Mouse (Mus musculus): Measurements from ENCODE around the gene Eif4b.

Eif4b gene

DNA sequence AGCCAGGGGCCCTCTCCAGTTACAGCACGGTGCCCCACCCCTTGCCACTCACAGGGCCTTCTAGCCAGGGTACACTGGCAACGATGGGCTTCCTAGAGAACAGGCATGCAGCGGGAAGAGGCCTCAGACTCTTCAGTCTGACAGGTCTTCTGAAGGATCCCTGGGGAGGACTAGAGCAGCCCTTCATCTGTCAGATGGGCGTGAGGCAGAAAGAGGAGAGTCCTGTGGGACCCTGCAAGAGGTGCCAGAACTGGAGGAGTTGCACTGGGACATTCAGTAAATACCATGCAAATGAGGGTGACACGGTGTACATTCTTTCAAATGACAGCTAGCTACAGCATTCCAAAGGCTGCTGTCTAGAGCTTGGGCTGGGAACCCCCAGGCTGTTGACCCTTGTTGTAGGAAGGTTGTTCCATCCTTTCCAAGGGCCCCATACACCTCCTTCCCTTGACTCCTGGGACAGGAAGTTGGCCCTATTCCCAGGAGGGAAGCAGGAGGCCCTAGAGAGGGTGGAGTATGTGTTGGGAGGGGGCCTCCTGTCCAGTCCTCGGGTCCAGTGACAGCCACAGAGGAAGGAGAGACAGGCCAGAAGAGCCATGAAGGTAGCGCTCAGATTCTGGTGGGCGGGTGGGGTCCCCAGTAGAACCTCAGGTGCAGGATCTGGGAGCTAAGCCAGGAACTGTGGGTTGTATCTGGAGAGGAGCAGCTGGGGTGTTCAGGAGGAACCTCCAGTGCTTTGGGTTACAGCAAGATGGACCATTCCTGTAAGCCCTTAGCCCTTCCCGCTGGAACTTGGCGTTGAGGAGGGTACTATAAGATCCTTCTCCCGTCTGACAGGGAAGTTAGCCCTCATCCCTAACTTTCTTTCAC, 28.3 kb downstream of the Eif4b start:
- DNase-seq (ENCODE audit: low read depth, low spot score) = no peak

DNA sequence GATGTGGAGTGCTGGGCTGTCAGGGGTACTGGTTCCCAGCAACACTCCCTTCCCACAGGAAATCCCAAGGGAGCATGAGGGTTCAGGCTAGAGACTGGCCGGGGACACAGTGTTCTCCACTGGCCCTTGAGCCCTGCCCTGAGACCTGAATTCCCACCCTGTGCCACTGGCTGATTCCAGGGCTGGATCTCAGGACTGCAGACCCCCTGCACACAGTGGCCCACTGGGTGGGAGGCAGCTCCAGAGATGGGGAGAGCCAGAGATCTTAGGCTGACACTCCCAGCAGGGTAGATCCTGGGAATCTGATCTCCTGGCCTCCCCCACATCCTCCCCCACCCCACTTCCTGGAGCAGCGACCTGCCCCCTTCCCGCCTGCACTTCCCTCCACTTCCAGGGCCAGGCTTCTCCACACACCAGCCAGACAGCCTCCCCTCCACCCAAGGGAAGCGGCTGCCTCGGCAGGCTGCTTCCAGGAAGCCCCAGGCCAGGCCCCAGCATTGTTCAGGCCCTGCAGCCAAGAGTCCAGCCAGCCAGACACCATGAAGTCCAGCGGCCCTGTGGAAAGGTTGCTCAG, 29.1 kb downstream of the Eif4b start:
- DNase-seq (ENCODE audit: low read depth, low spot score) = no peak

DNA sequence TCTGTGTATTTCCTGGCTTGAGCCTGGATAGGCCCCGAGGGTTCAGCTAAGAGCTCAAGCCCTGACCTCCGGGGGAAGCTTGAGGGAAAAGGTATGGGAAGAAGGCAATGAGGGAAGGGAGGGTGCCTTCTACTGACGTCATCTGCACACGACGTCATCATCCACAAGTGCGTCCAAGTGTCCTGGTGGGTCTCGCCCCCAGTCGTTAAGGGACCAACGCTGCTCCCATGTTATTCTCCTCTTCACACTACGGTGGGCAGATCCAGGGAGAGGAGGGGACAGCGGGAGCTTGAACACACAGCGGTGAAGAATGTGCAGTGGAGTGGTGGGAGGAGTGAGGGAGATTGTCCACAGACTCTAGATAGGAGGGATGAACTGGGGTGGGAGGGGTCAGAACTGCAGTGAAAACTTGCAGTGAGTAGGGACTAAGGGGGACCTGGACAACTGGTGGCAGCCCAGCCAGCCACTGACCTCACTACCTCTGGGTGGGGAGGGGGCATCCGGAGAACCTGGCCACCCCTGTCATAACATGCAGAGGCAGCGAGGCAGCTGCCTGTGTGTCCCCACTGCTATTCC, 29.9 kb downstream of the Eif4b start:
- no peak for DNase-seq (ENCODE audit: low read depth, low spot score)

DNA sequence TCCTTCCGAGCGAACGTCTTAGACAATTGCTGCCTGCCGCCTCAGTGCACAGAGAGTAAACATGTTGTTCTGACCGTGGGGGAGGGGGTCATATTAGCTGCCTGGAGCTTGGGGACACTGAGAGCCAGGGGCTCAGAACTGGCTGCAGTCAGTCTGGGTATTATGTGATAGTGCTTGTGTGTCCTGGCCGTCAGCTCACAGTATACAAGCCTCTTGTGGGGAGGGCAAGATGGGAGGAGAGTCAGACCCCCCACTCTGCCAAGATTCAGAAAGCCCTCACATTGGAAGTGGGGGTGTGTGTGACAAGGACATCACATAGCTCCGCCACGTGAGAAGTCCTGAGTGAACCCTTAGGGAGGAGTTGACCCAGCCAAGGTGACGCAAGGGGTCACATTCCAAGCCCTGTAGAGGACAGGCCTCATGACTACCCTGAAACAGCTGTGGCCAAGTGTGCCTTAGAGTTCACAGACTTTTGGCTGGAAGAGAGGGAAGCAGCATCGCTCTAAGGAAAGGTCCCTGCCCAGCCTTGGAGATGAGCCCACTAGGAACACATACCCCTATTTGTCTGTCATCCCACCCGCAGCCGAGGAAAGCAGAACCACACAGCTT, 30.5 kb downstream of the Eif4b start:
- DNase-seq (ENCODE audit: low read depth, low spot score) = peak; percentile 68

DNA sequence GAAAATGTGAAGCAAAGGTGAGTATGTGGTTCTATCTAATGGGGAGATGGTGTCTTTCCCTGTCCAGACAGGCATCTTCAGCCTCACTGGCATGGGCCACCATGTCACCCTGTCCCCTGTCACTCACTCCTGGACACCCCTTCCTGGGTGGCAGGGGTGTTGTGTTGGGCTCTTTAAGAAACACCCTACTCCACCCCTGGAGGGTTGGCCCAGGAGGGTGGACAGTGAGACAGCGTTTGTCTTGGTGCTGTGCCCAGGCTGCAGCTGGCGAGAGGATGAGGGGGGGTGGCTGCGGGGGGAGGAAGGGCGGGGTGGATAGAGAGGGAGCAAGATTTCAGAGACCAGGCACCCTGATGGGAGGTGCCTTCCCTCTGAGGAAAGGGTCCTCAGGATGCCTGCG, 31.8 kb downstream of the Eif4b start:
- no peak for DNase-seq (ENCODE audit: low read depth, low spot score)

DNA sequence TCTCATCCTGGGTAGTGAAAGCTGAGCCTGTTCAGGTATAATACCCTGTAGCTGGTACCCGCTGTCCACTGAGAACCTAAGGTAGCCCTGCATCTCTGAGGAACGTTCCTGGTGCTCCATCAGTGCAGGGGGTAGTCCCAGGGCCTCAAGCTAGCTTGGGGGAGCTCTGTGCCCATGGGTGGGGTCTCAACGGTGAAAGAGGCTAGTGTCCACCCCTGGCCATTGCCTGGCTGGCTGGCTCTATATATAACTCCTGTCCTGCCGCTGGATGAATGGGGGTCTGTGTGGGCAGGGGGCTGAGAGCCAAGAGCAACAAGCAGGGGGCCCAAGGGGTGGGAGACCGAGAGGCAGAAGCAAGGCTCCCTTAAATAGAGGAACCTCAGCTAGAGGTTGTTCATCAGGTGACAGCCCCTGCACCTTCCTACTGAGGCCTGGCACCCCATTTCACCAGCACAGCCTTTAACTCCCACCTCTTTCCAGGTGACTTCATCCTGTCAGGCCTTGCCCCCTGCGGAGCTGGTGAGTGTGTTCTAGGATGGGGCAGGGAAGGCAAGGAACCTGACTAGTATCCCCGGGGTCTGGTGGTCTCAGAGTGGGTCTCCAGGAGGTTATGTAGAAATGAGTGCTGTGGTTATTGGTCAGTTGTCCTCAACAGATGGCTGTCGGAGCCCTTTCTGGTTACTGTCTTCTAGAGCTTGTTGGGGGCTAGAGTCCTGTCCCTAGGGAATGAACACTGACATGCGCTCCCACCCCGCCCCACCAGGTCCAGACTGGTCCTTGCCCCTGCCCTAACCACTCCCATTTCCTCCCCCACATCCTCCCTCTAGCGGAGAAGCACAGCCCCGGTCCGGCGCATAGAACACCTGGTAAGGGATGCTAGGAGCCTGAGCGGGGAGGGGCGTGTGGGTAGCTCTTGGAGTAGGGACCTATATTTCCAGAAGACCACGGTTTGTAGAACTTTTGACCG, 32.5 kb downstream of the Eif4b start:
- no peak for DNase-seq (ENCODE audit: low read depth, low spot score)

DNA sequence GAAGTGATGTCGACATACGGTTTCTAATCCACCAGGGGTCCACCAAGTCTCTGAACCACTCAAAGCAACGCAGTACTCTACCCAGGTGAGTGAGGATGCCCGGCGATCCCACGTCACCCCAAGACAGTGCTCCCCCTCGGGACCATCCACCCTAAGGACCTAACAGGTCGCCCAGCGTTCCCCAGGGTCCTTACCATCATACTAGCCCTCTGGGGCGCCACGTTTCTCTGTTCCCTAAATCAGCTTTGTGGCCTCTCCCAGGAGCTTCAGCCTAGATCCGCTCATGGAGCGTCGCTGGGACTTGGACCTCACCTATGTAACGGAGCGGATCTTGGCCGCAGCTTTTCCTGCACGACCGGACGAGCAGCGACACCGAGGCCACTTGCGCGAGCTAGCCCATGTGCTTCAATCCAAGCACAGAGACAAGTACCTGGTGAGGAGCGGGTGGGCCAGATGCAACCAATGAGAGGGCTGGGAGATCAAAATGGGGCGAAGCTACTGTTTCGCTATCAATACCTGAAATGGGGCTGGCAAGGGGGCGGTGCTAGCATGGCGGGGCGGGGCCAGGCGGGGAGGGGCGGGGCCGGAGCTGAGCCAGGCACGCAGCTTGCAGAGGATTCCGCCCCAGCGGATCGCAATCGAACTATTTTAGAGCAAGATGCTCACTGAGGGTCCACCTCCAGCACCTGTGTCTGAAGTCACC, 33.3 kb downstream of the Eif4b start:
- DNase-seq (ENCODE audit: low read depth, low spot score) = no peak

DNA sequence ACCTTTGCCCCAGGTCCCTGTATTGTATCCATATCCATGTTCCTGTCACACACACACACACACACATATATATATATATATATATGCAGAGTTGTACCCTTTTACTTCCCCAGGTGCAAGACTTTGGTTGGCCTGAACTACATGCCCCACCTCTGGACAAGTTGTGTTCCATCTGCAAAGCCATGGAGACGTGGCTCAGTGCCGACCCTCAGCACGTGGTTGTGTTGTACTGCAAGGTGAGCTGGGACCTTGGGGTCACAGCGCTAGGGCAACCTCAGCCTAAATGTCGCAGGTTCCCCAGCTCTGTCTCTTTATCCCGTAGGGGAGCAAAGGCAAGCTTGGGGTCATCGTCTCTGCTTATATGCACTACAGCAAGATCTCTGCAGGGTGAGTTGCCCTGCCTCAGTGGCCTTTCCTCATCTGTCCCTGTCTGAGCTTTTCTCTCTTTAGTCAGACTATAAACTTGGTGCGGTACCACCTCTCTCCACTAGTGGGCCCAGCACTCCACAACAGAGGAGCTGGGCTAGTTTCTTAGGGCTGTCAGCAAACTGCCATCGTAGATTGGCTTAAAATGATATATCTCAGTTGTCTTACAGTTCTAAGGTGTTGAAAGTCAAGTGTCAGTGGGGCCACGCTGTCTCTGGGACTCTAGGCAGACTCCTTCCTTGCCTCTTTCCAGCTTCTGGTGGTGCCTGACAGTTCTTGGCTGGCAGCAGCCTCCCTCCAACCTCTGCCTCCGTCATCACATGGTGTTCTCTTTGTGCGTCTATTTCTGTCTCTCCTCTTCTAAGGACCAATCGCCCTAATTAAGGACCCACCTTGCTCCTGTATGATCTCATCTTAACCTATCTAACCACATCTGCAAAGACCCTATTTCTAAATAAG, 34.4 kb downstream of the Eif4b start:
- peak; percentile 77 for DNase-seq (ENCODE audit: low read depth, low spot score)

DNA sequence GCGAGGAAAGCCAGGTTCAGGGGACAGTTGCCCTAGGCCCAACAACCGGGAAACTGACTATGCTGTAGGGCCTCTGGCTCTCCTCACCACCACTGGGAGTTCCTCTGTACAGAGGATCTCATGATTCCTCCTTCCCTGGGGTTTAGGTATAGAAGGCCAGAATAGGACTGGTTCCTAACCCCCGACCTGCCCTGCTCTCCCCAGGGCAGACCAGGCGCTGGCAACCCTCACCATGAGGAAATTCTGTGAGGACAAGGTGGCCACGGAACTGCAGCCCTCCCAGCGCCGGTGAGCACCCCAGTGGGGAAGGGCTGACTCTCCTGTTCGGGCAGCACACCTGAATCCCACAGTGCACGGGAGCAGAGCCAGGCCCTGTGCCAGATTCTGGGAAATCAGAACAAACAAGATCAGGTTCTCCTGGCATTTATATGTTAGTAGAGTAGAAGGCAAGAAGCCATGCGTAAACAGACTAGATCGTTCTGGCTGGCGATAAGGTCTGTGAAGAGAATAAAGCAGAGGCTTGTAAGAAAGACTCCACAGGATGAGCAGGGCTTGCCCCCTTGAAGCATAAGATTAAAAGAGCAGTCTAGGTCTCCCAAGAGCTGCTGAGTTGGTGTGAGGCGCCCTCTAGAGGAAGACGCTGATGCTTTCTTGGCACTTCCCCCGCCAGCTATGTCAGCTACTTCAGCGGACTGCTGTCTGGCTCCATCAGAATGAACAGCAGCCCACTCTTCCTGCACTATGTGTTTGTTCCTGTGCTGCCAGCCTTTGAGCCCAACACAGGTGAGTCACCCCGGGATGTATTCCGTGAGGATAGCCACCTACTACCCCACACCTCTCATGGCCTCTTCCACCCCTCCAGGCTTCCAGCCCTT, 35.3 kb downstream of the Eif4b start:
- DNase-seq (ENCODE audit: low read depth, low spot score) = peak; percentile 79

DNA sequence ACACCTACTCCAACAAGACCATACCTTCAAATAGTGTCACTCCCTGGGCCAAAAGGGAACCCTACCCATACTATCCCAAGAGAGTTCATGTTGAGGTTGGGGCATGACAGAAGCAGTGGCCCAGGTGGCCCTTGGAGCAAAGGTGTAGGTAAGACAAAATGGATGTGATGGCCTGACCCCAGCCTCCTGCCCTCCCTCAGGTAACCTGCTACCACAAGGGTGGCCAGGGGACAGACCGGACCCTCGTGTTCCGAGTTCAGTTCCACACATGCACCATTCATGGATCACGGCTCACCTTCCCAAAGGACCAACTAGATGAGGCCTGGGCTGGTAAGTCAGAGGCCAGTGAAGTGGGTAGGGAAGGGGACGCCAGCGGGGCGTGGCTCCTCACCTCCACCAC, 36.7 kb downstream of the Eif4b start:
- DNase-seq (ENCODE audit: low read depth, low spot score) = no peak

DNA sequence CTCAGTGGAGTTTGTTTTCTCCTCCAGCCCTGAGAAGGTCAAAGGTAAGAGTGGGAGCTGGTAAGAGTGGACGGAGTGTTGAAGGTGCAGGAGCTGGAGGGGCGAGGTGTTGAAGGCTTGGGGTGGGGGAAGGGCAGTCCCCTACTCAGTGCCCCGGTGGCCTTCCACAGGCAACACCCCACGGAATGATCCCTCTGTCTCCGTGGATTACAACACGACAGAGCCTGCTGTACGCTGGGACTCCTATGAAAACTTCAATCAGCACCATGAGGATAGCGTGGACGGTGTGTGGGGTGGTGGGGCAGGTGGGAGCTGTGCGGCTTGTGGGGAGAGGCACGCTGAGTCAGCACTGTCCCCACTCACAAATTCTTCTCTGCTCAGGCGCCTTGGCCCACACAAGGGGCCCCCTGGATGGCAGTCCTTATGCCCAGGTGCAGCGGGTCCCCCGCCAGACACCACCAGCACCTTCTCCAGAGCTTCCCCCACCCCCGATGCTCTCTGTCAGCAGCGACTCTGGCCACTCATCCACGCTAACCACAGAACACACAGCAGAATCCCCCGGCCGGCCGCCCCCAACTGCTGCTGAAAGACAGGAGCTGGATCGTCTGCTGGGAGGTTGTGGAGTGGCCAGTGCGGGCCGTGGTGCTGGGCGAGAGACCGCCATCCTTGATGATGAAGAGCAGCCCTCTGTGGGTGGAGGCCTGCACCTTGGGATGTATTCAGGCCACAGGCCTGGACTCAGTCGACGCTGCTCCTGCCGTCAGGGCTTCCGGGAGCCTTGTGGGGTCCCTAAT, 37.3 kb downstream of the Eif4b start:
- no peak for DNase-seq (ENCODE audit: low read depth, low spot score)

DNA sequence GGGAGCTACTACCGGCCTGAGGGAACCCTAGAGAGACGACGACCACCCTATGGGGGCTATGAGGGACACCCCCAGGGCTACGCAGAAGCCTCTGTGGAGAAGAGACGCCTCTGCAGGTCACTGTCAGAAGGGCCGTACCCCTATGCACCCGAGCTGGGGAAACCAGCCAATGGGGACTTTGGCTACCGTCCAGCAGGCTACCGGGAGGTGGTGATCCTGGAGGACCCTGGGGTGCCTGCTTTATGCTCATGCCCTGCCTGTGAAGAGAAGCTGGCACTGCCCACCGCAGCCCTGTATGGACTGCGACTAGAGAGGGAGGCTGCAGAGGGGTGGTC, 37.9 kb downstream of the Eif4b start:
- no peak for DNase-seq (ENCODE audit: low read depth, low spot score)

DNA sequence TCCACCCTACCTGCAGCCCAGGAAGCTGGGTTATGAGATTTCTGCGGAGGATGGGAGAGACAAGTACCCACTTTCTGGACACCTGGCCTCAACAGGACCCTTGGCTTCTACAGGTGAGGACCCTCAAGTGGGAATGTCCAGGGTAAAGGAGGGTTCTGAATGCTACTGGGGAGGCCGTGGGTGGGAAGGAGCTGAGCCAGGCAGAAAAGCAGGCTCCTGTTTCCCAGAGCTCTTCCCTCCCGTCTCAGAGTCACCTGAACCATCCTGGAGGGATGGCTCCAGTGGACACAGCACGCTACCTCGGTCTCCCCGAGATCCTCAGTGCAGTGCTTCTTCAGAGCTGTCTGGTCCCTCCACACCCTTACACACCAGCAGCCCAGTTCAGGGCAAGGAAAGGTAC, 38.6 kb downstream of the Eif4b start:
- DNase-seq (ENCODE audit: low read depth, low spot score) = no peak

DNA sequence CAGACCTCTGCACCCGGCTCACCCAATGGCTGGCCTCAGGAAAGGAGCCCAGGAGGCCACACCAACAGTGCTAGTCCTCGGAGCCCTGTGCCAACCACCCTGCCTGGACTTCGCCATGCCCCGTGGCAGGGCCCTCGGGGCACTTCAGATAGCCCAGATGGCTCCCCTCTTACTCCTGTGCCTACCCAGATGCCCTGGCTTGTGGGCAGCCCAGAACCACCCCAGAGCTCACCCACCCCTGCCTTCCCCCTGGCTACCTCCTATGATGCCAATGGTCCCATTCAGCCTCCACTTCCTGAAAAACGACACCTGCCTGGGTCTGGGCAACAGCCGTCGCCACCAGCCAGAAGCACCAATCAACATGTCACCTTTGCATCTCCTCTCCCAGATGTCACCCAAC, 39.3 kb downstream of the Eif4b start:
- DNase-seq (ENCODE audit: low read depth, low spot score) = no peak

DNA sequence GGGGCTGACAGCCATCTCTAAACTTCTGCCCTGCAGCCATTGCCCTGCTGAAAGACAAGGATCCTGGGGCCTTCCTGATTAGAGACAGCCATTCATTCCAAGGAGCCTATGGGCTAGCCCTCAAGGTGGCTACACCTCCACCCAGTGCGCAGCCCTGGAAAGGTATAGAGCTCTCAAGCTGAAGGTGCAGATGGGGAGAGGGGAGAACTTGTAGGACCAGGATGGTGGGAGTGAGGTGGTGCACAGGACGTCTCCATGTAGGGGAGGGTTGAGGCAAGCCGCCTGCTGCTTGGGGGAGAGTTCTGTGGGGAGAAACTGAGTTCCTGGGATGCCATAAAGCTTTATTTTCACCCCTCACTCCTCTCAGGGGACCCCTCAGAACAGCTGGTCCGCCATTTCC, 40.1 kb downstream of the Eif4b start:
- no peak for DNase-seq (ENCODE audit: low read depth, low spot score)

DNA sequence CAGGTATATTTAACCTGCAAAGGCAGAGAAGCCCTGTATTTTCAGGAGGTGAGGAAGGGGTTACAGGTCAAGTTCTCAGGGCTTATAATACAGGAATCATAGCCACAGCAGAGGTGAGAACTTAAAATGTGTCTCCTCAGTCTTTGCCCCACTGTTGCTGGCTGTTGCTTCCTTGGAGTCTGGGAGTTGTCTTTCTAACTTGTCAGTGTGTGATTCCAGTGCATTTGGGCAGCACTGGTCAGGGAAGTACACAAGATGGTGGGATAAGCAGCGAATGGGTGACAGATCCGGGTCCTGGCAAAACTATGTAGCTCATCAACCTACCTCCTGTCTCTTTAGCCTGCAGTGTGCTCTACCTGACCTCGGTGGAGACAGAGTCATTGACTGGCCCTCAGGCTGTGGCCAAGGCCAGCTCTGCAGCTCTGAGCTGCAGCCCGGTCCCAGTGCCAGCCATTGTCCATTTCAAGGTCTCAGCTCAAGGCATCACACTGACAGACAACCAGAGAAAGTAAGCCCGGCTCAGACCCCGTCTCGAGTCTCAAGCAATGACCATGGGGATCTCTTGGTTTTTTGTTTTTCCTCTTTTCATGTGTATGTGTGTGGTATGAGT, 41.2 kb downstream of the Eif4b start:
- no peak for DNase-seq (ENCODE audit: low read depth, low spot score)

DNA sequence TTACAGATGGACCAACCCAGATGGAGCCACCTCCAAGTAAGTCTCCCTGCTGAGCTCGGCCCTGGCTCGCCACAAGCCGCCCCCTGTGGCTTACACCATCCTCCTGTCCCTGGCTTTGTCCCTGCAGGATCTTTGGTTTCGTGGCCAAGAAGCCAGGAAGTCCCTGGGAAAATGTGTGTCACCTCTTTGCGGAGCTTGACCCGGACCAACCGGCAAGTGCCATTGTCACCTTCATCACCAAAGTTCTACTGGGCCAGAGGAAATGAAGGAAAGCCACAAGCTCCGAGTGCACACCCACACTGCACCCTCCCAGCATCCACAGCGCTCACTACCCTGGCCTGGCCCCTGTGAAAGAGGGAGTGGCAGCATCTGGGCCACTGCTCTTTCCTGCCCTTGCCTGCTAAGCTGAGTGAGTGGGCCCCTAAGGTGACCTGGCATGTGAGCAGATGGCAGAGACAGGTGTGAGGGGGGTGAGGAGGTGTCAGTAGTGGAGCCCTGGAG, 42.2 kb downstream of the Eif4b start:
- DNase-seq (ENCODE audit: low read depth, low spot score) = no peak

All from mesoderm, embryonic 11.5 days (tissue).